Mouse (Mus musculus) right cerebral cortex, postnatal 10 days (tissue): ENCODE results near the gene Psma3.
"Not testable (repeated sequence)": the region's sequence is repeated elsewhere in the genome, so short reads cannot be mapped to it uniquely, and the experiment has no call there.

Experiments
- DNase-seq, 2 experiments: peaks; one replicate each; pipeline ENCODE4 v3.0.0; 2021; ENCODE audit warnings: low spot score in 2 of 2

The Psma3 gene

GRCm38 (mm10) chr12:71001456-71001855, 27.0 kb downstream of the Psma3 start:
- no peak for DNase-seq

- no peak for DNase-seq
These were observed 29.5 kb downstream of the Psma3 start for GRCm38 (mm10) chr12:71003760-71004426.

GRCm38 (mm10) chr12:71006141-71006540, 31.7 kb downstream of the Psma3 start:
- DNase-seq = no peak

- DNase-seq = no peak
These were observed 32.5 kb downstream of the Psma3 start for GRCm38 (mm10) chr12:71006901-71007300.

GRCm38 (mm10) chr12:71009769-71010168, 35.3 kb downstream of the Psma3 start:
- DNase-seq = no peak

GRCm38 (mm10) chr12:71014845-71015362, 40.5 kb downstream of the Psma3 start:
- DNase-seq = peak; percentile 36 to 48

GRCm38 (mm10) chr12:71015363-71016210, 41.2 kb downstream of the Psma3 start, which contains the start of gene Arid4a:
Gene Arid4a, plus strand, starts transcription at chr12:71015990.
- peak; percentile 99 to 100 for DNase-seq

- peak in 1 of 2 experiments; percentile 38 for DNase-seq
These were observed 41.7 kb downstream of the Psma3 start for GRCm38 (mm10) chr12:71016211-71016502.

GRCm38 (mm10) chr12:71016503-71017241, 42.3 kb downstream of the Psma3 start:
- DNase-seq = peak; percentile 35 to 37

GRCm38 (mm10) chr12:71017242-71017571, 42.8 kb downstream of the Psma3 start:
- no peak for DNase-seq

GRCm38 (mm10) chr12:71017827-71018226, 43.4 kb downstream of the Psma3 start:
- no peak for DNase-seq

- no peak for DNase-seq
These were observed 44.8 kb downstream of the Psma3 start for GRCm38 (mm10) chr12:71019211-71019610.

GRCm38 (mm10) chr12:71024411-71024810, 50.0 kb downstream of the Psma3 start:
- DNase-seq = no peak

- DNase-seq = not testable (repeated sequence)
These were observed 53.8 kb downstream of the Psma3 start for GRCm38 (mm10) chr12:71028265-71028664.

- no peak for DNase-seq
These were observed 55.8 kb downstream of the Psma3 start for GRCm38 (mm10) chr12:71030260-71030659.

GRCm38 (mm10) chr12:71030722-71031121, 56.3 kb downstream of the Psma3 start:
- DNase-seq = no peak

- DNase-seq = no peak
These were observed 61.4 kb downstream of the Psma3 start for GRCm38 (mm10) chr12:71035826-71036225.

- no peak for DNase-seq
These were observed 62.4 kb downstream of the Psma3 start for GRCm38 (mm10) chr12:71036729-71037404.

GRCm38 (mm10) chr12:71040462-71040861, 66.0 kb downstream of the Psma3 start:
- peak in 1 of 2 experiments; percentile 43 for DNase-seq

GRCm38 (mm10) chr12:71042451-71042850, 68.0 kb downstream of the Psma3 start:
- DNase-seq = no peak

GRCm38 (mm10) chr12:71043571-71043970, 69.2 kb downstream of the Psma3 start:
- DNase-seq = no peak

GRCm38 (mm10) chr12:71044488-71044887, 70.1 kb downstream of the Psma3 start:
- DNase-seq = no peak
